Mouse (Mus musculus) liver, embryonic 14.5 days (tissue): Measurements from ENCODE around the gene Pus7.

Experiments
- CTCF ChIP-seq: IDR thresholded peaks from 2 replicates; pipeline ENCODE4 v1.5.1; 2016; ENCODE audit warnings: antibody characterized with exemption, low read depth, control low read depth
- EP300 ChIP-seq: IDR thresholded peaks from 2 replicates; pipeline ENCODE4 v1.6.1; 2016; ENCODE audit warnings: antibody characterized with exemption, low read depth

- TF ChIP-seq CTCF (no peak), EP300 (no peak)
These were observed 46.4 kb downstream of the Pus7 start for GRCm38 (mm10) chr5:23737111-23737510.
